Mouse (Mus musculus) limb, embryonic 14.5 days (tissue): ENCODE measurements around the gene Fstl3. TPM values are rescaled to one million over a fixed set of nuclear protein-coding genes. Genes with fewer than 3 reads are reported as not detected.
A peak's percentile ranks its signal among the peaks of the same experiment; 100 is the strongest.

Experiments used
- ATAC-seq: fragments of 200-750 bp; cut with Nextera tagmentation; 2 replicates; pipeline ENCODE4 v1.8.0; 2017; ENCODE audit warnings: low read depth, moderate number of reproducible peaks, moderate TSS enrichment; ENCODE audit not compliant: low FRiP score
- DNase-seq: peaks from one replicate; pipeline ENCODE4 v3.0.0-alpha.2; 2015; ENCODE audit warnings: low spot score
- H3K27ac ChIP-seq: fragments of 300-500 bp; sonication (generic); replicated peaks from 2 replicates; pipeline ENCODE4 v1.5.1; 2014; ENCODE audit warnings: low read depth, mild to moderate bottlenecking, low read length, moderate library complexity, mixed read lengths
- H3K27me3 ChIP-seq: fragments of 300-500 bp; sonication (generic); 2 replicates; pipeline ENCODE4 v1.6.1; 2014; ENCODE audit warnings: low read length, mixed read lengths; ENCODE audit not compliant: control insufficient read depth, insufficient read depth
- H3K36me3 ChIP-seq: fragments of 300-500 bp; sonication (generic); 2 replicates; pipeline ENCODE4 v1.6.1; 2014; ENCODE audit warnings: mild to moderate bottlenecking, low read length, moderate library complexity, mixed read lengths; ENCODE audit not compliant: control insufficient read depth, insufficient read depth
- H3K4me1 ChIP-seq: fragments of 300-500 bp; sonication (generic); 2 replicates; pipeline ENCODE4 v1.6.1; 2014; ENCODE audit warnings: antibody characterized with exemption, low read length, mixed read lengths; ENCODE audit not compliant: control insufficient read depth, insufficient read depth
- H3K4me2 ChIP-seq: fragments of 300-500 bp; sonication (generic); replicated peaks from 2 replicates; pipeline ENCODE4 v1.6.1; 2014; ENCODE audit warnings: low read depth, mild to moderate bottlenecking, low read length, moderate library complexity; ENCODE audit not compliant: severe bottlenecking
- H3K4me3 ChIP-seq: fragments of 300-500 bp; sonication (generic); replicated peaks from 2 replicates; pipeline ENCODE4 v1.5.1; 2014; ENCODE audit warnings: low read length
- H3K9ac ChIP-seq: fragments of 300-500 bp; sonication (generic); 2 replicates; pipeline ENCODE4 v1.6.1; 2014; ENCODE audit warnings: mild to moderate bottlenecking, low read depth, low read length, moderate library complexity; ENCODE audit not compliant: severe bottlenecking
- H3K9me3 ChIP-seq: fragments of 300-500 bp; sonication (generic); 2 replicates; pipeline ENCODE4 v1.6.1; 2016; ENCODE audit warnings: low read length; ENCODE audit not compliant: control insufficient read depth
- POLR2A ChIP-seq: fragments of 200-500 bp; IDR thresholded peaks from 2 replicates; pipeline ENCODE4 v1.8.0; 2012; ENCODE audit warnings: inconsistent platforms, mild to moderate bottlenecking, moderate library complexity, borderline replicate concordance; ENCODE audit not compliant: insufficient read depth, insufficient read length; ENCODE audit errors: extremely low read depth
- WGBS: fragments of 180-500 bp; shearing (Covaris S2); extraction: QIAGEN DNeasy Blood & Tissue Kit; methylation state at CpG from one replicate; pipeline ENCODE4 v1.1.7; 2014; 5-methylcytosine and 5-hydroxymethylcytosine counted together
- polyA plus RNA-seq, 2 experiments: library from polyadenylated mRNA; depleted of rRNA in 1 of 2; stranded (reverse) in 1 of 2; unstranded in 1 of 2; fragments of >200 nt; fragmentation: Nextera tagmentation in 1 of 2; extraction: Ambion mirVana in 1 of 2; gene quantifications; 2 replicates each; pipeline versions ENCODE4 v1.2.1 to v1.2.3; 2012 to 2014

Gene Fstl3
- polyA plus RNA-seq, 2 experiments, result 9.0 to 11.6 TPM

DNA sequence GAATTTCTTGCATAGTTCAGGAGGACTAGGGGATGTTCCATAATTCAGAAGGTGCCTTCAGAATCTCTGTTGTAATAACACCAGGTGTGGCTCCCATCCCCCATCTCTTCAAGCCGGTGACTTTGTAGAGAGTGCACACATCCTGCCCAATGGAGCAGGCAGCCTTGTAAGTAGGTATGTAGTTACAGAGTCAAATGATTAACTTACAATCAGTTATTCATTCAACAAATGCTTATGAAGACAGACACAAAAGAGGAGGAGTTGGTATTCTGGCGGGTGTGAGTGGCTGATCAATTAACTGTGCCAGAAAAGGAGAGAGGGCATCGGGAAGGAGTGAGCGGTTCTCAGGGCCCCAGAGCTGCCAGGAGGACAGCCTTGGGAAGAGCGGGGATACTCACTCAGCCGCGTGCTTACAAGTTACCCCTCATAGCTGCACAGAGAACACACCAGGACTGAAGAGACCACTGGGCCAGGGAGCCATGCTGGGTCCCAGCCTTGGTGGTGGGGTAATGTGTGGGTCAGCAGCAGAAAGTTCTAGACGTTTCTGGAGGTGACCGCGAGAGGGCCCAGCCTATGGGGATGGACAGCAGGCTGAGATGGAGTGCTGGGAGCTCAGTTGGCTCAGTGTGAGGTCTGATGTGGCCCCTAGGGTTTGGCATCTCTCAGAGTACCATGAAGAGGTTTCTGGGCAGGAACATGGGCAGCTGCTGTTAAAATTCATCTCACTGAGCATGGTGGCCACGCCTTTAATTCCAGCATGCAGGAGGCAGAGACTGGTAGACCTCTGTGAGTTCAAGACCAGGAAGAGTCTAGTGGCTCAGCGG is 38.8 kb downstream of the Fstl3 start:
- Histone ChIP-seq H3K27ac (no peak overlapping the region), H3K9ac (no peak overlapping the region), H3K4me1 (peaks cover 1% of the 10 kb centered on the region; the same call in 1 of the 2 replicates), H3K9me3 (no peaks in the 10 kb centered on the region), H3K4me3 (no peak overlapping the region), H3K4me2 (no peak overlapping the region), H3K36me3 (peaks cover 62% of the 10 kb centered on the region), H3K27me3 (no peaks in the 10 kb centered on the region)
- no peak for TF ChIP-seq POLR2A
- no peak for ATAC-seq
- WGBS, result 89% methylated on average over 12 of the region's 12 CpGs
- DNase-seq, result no peak

GRCm38 (mm10) chr10:79817111-79817510 is 40.0 kb downstream of the Fstl3 start:
- 88% methylated on average over 2 of the region's 2 CpGs for WGBS
- no peak for TF ChIP-seq POLR2A
- Histone ChIP-seq H3K4me3 (no peak overlapping the region), H3K27ac (no peak overlapping the region), H3K4me2 (no peak overlapping the region), H3K27me3 (no peaks in the 10 kb centered on the region), H3K9ac (no peak overlapping the region), H3K4me1 (peaks cover 3% of the 10 kb centered on the region; the same call in 1 of the 2 replicates), H3K36me3 (peaks cover 51% of the 10 kb centered on the region), H3K9me3 (no peaks in the 10 kb centered on the region)
- no peak for ATAC-seq
- DNase-seq, result no peak

GRCm38 (mm10) chr10:79818225-79818624 is 41.2 kb downstream of the Fstl3 start:
- Histone ChIP-seq H3K4me1 (peaks cover 12% of the 10 kb centered on the region), H3K4me3 (no peak overlapping the region), H3K27ac (no peak overlapping the region), H3K4me2 (no peak overlapping the region), H3K9me3 (no peaks in the 10 kb centered on the region), H3K36me3 (peaks cover 43% of the 10 kb centered on the region), H3K9ac (no peak overlapping the region), H3K27me3 (no peaks in the 10 kb centered on the region)
- 75% methylated on average over 4 of the region's 4 CpGs for WGBS
- no peak for DNase-seq
- ATAC-seq, result no peak
- no peak for TF ChIP-seq POLR2A

DNA sequence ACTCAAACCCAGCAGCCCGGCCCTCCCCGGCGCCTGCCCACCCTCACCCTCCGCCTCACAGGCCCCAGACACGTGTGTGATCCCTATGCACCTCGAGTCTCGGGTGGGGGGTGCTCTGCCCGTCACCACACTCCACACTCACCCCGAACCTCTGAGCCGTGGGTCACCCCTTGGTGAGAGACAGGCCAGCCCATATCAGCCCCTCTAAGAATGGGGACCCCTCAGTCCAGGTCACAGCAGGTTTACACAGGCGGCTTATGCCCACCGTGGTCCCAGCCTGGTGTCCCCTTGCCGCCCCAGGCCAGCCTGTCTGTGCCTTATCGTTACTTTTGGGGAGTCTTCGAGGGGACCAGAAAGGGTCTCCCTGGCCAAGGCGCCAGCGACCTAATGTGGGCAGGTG is 42.5 kb downstream of the Fstl3 start:
- Histone ChIP-seq H3K4me1 (peaks cover 12% of the 10 kb centered on the region), H3K9ac (no peak overlapping the region), H3K9me3 (no peaks in the 10 kb centered on the region), H3K4me3 (no peak overlapping the region), H3K4me2 (no peak overlapping the region), H3K27me3 (no peaks in the 10 kb centered on the region), H3K36me3 (peaks cover 43% of the 10 kb centered on the region), H3K27ac (no peak overlapping the region)
- ATAC-seq (no peak), DNase-seq (no peak)
- TF ChIP-seq POLR2A, result no peak
- WGBS, result 93% methylated on average over 13 of the region's 17 CpGs

DNA sequence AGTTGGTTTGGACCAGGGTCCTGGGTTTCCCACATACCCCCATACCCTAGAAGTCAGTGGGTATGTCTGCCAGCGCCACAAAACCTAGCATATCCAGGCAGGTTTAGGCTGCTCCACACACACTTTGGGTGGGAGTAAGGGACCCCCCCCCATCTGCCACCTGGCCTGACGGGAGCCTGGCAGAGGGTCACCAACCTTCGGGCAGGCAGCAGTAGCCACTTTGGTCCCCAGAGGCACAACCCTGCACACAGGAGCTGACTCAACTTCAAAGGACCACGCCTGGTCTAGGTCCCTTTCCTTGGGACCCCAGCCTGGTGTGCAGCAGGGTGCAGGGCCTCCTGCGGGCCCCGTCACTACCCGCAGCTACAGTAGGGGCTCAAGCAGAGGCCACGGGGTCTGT is 43.2 kb downstream of the Fstl3 start:
- TF ChIP-seq POLR2A, result no peak
- H3K4me1 ChIP-seq, result peaks cover 12% of the 10 kb centered on the region
- peaks cover 41% of the 10 kb centered on the region for H3K36me3 ChIP-seq
- H3K27ac ChIP-seq, result no peak overlapping the region
- DNase-seq (no peak), ATAC-seq (no peak)
- no peak overlapping the region for H3K4me3 ChIP-seq
- no peaks in the 10 kb centered on the region for H3K27me3 ChIP-seq
- WGBS, result 82% methylated on average over 8 of the region's 8 CpGs
- H3K9ac ChIP-seq, result no peak overlapping the region
- no peak overlapping the region for H3K4me2 ChIP-seq
- H3K9me3 ChIP-seq, result no peaks in the 10 kb centered on the region

DNA sequence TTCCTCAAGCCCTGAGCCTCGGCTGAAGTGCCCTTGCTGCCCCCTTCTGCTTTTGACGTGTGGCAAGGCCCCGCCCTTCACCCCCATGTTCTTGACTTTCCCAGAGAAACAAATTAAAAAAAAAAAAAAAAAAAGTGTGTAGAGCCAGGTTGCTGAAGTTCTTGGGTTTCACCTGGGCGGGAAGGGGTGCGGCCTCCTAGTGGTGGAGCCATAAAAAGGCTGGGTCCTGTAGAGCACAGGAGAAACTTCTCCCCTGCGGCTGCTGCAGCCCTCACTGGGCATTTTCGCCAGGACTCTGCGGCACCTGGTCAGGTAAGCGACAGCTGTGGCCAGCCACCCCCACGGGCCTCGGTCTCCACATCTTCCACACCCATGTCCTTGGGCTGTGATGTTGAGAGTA is 43.7 kb downstream of the Fstl3 start, which contains the start of gene Misp:
Misp (plus strand) TSS at position 208 of the 400 bp plus-strand sequence.
- Histone ChIP-seq H3K9me3 (no peaks in the 10 kb centered on the region), H3K9ac (peak within 1 kb of the TSS; percentile 36; the same call in 1 of the 2 replicates), H3K4me2 (no peak within 1 kb of the TSS), H3K4me3 (no peak within 1 kb of the TSS), H3K27ac (peak within 1 kb of the TSS; percentile 33; the same call in 1 of the 2 replicates), H3K36me3 (peaks cover 37% of the 10 kb centered on the region), H3K4me1 (peaks cover 12% of the 10 kb centered on the region), H3K27me3 (no peaks in the 10 kb centered on the region)
- no peak for TF ChIP-seq POLR2A
- ATAC-seq, result no peak
- WGBS, result 57% methylated on average over 11 of the region's 11 CpGs
- DNase-seq, result no peak
